Mouse (Mus musculus) embryonic facial prominence, embryonic 11.5 days (tissue): Measurements from ENCODE around the gene 1700092M07Rik. TPM values are rescaled to one million over a fixed set of nuclear protein-coding genes. Genes with fewer than 3 reads are reported as not detected.
"Not testable (repeated sequence)": the region's sequence is repeated elsewhere in the genome, so short reads cannot be mapped to it uniquely, and the experiment has no call there.

Source experiments
- ATAC-seq: fragments of 200-750 bp; cut with Nextera tagmentation; replicated peaks from 2 replicates; pipeline ENCODE4 v1.8.0; 2017; ENCODE audit warnings: low read depth; ENCODE audit not compliant: insufficient number of reproducible peaks, low FRiP score, low TSS enrichment
- DNase-seq: peaks from one replicate; pipeline ENCODE4 v3.0.0-alpha.2; 2015; ENCODE audit warnings: low spot score
- H3K27ac ChIP-seq: fragments of 300-500 bp; sonication (generic); replicated peaks from 2 replicates; pipeline ENCODE4 v1.5.1; 2014; ENCODE audit warnings: mild to moderate bottlenecking, low read depth, low read length, control low read depth
- H3K27me3 ChIP-seq: fragments of 300-500 bp; sonication (generic); 2 replicates; pipeline ENCODE4 v1.6.1; 2014; ENCODE audit warnings: mild to moderate bottlenecking, low read length, moderate library complexity, mixed read lengths; ENCODE audit not compliant: control insufficient read depth, insufficient read depth
- H3K36me3 ChIP-seq: fragments of 300-500 bp; sonication (generic); replicated peaks from 2 replicates; pipeline ENCODE4 v1.6.1; 2014; ENCODE audit warnings: low read depth, mild to moderate bottlenecking, low read length, moderate library complexity, mixed read lengths; ENCODE audit not compliant: control insufficient read depth, insufficient read depth
- H3K4me1 ChIP-seq: fragments of 300-500 bp; sonication (generic); 2 replicates; pipeline ENCODE4 v1.6.1; 2014; ENCODE audit warnings: low read length, mixed read lengths; ENCODE audit not compliant: control insufficient read depth, insufficient read depth
- H3K4me2 ChIP-seq: fragments of 300-500 bp; sonication (generic); 2 replicates; pipeline ENCODE4 v1.6.1; 2014; ENCODE audit warnings: low read depth, mild to moderate bottlenecking, control low read depth, low read length, moderate library complexity
- H3K4me3 ChIP-seq: fragments of 300-500 bp; sonication (generic); 2 replicates; pipeline ENCODE4 v1.5.1; 2014; ENCODE audit warnings: low read depth, low read length, control low read depth
- H3K9ac ChIP-seq: fragments of 300-500 bp; sonication (generic); replicated peaks from 2 replicates; pipeline ENCODE4 v1.6.1; 2014; ENCODE audit warnings: mild to moderate bottlenecking, control low read depth, low read length
- H3K9me3 ChIP-seq: fragments of 300-500 bp; sonication (generic); replicated peaks from 2 replicates; pipeline ENCODE4 v1.6.1; 2016; ENCODE audit warnings: mild to moderate bottlenecking, low read length, inconsistent platforms, mixed read lengths; ENCODE audit not compliant: control insufficient read depth
- WGBS: fragments of 180-500 bp; shearing (Covaris S2); extraction: QIAGEN DNeasy Blood & Tissue Kit; methylation state at CpG from one replicate; pipeline ENCODE4 v1.1.7; 2014; 5-methylcytosine and 5-hydroxymethylcytosine counted together
- polyA plus RNA-seq: library from polyadenylated mRNA; unstranded; fragments of >200 nt; fragmentation: Nextera tagmentation; extraction: Ambion mirVana; gene quantifications from 2 replicates; pipeline ENCODE4 v1.2.1, GENCODE M21; 2014

Gene 1700092M07Rik
- polyA plus RNA-seq, 1 experiment from 2014 or later, result 1.8 TPM

DNA sequence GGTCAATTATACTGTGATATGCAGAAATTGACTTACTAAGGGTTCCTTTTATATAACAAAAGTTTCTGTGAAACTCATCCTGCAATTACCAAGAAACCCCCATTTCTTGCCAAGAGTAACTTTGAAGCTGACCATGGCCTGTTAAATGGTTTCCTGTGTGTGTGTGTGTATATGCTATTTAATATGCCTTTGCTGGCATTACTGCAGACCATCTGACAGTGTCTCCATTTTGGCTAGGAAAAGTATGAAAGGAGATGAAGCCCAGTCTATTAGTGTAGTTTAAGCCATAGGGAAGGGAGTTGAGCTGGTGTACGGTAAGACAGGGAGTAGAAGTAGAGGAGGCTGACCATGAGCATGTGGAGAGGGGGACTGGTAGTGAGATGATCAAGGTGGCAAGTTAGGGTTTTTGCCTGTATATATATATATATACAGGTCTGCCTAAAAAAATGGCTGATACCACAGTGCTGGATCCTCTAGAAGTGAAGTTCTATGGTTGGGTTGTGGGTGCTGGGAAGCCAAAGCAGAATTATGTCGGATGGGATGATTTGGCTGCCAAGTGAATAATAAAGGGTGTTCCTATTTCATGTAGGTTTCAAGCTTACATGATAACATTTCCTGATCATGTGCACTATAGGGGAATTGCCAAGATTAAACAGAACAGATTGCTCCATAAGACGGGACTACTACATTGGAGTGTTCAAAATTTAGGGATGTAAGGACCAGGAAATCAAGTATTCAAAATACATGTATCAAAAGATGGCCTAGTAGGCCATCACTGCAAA is 13.7 kb upstream of the 1700092M07Rik start:
- no peaks in the 10 kb centered on the region for H3K27me3 ChIP-seq
- no peaks in the 10 kb centered on the region for H3K4me1 ChIP-seq
- H3K27ac ChIP-seq, result no peak overlapping the region; the same call in 1 of the 2 replicates
- no peaks in the 10 kb centered on the region for H3K9me3 ChIP-seq
- WGBS, result 18% methylated on average over 3 of the region's 3 CpGs
- no peak overlapping the region for H3K4me3 ChIP-seq
- no peak overlapping the region for H3K4me2 ChIP-seq
- ATAC-seq (no peak), DNase-seq (no peak)
- peaks cover 21% of the 10 kb centered on the region for H3K36me3 ChIP-seq
- no peak overlapping the region for H3K9ac ChIP-seq

DNA sequence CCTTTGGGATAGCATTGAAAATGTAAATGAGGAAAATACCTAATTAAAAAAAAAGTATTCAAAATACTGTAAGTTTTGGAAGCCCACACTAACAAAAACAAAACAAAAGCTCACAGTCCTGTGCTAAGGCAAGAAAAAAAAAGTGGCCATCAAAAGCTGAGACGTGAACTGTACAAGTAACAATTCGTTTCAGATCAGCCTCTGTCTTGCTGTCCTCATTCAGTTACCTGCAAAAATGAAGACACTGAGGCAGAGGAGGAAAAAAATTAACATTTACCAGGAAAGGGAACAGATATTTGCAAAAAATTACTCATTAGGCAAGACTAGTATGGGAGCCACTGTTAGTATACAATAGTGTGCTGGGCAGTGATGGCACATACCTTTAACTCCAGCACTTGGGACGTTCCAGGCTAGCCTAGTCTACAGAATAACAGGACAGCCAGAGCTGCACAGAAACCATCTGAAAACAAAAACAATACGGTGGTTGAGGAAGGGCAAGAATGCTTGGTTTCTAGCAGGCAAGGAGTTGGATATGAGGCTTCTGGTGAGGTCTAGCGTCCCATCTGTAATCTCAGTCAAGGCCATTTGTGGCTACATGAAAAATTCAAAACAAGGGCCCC is 12.9 kb upstream of the 1700092M07Rik start:
- Histone ChIP-seq H3K4me2 (no peak overlapping the region), H3K27me3 (no peaks in the 10 kb centered on the region), H3K36me3 (peaks cover 21% of the 10 kb centered on the region), H3K4me3 (no peak overlapping the region), H3K9ac (no peak overlapping the region), H3K27ac (no peak overlapping the region), H3K9me3 (no peaks in the 10 kb centered on the region), H3K4me1 (no peaks in the 10 kb centered on the region)
- no peak for ATAC-seq
- no peak for DNase-seq
- WGBS, result 25% methylated on average over 5 of the region's 5 CpGs

GRCm38 (mm10) chr19:8728335-8729099 is 12.0 kb upstream of the 1700092M07Rik start:
- H3K4me2 ChIP-seq, H3K27ac ChIP-seq, H3K9me3 ChIP-seq, H3K4me1 ChIP-seq, H3K9ac ChIP-seq, DNase-seq, H3K27me3 ChIP-seq, H3K4me3 ChIP-seq, ATAC-seq: not testable (repeated sequence)
- H3K36me3 ChIP-seq, result peaks cover 21% of the 10 kb centered on the region
- 53% methylated on average over 3 of the region's 3 CpGs for WGBS

- ATAC-seq (no peak), DNase-seq (no peak)
- H3K4me1 ChIP-seq, result no peaks in the 10 kb centered on the region
- H3K9ac ChIP-seq, result no peak overlapping the region
- WGBS, result 78% methylated on average over 3 of the region's 3 CpGs
- no peaks in the 10 kb centered on the region for H3K36me3 ChIP-seq
- no peak overlapping the region for H3K27ac ChIP-seq
- no peaks in the 10 kb centered on the region for H3K27me3 ChIP-seq
- H3K4me3 ChIP-seq, result no peak overlapping the region
- H3K4me2 ChIP-seq, result no peak overlapping the region
- no peaks in the 10 kb centered on the region for H3K9me3 ChIP-seq
These were observed 6.2 kb upstream of the 1700092M07Rik start for GRCm38 (mm10) chr19:8734334-8734733.

DNA sequence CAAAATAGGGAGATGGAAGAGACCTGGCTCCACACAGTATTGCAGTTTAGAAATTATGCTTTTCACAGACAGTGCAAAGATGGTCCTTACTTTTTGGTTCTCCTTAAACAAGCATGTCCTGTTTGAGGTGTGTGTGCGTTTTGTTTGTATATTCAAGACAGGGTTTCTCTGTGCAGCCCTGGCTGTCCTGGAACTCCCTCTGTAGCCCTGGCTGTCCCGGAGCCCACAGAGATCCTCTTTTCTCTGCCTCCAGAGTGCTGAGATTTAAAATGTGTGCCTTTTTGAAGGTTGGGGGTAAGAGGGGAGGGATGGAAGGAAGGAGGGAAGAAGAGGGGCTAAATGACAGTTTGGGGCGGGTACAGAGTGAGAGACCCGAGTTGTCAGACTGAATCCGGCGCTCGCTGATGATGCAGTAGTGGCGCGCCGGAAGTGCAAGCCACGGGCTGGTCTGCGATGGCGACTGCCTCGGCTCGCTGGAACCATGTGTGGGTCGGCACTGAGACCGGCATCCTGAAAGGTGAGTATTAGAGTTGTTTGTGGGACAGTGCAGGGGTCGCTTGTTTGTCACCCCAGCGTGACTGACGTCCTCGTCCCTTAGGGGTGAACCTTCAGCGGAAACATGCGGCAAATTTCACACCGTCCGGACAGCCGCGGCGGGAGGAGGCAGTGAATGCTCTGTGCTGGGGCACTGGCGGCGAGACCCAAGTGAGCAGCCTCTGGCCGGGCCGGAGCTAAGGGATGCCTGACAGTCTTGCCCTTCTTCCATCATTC is 4.9 kb upstream of the 1700092M07Rik start, which contains the start of gene Wdr74:
Wdr74 (plus strand) TSS at position 439 of the 771 bp plus-strand sequence.
- WGBS, result under 1% methylated on average over 32 of the region's 32 CpGs
- H3K27ac ChIP-seq, result peak within 1 kb of the TSS; percentile 32; the same call in 1 of the 2 replicates
- peak; percentile 83 for ATAC-seq

DNA sequence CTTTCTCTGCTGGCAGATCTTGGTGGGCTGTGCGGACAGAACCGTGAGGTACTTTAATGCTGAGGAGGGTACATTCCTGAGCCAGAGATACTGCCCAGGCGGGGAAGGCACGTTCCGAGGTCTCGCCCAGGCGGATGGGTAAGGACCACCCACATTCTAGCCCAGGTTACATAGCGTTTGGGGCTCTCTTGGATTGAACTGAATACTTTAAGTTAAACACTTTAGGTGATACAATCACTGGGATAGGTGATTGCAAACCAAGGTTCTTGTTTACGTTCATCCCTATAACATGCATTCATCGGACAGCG is 4.4 kb upstream of the 1700092M07Rik start:
- no peaks in the 10 kb centered on the region for H3K27me3 ChIP-seq
- H3K9ac ChIP-seq, result peak overlapping the region; percentile 79
- DNase-seq (no peak), ATAC-seq (peak; percentile 25; the same call in 1 of the 2 replicates)
- no peaks in the 10 kb centered on the region for H3K9me3 ChIP-seq
- H3K36me3 ChIP-seq, result no peaks in the 10 kb centered on the region; the same call in 1 of the 2 replicates
- 3% methylated on average over 11 of the region's 11 CpGs for WGBS
- peak overlapping the region; percentile 83 for H3K4me2 ChIP-seq
- no peak overlapping the region; the same call in 1 of the 2 replicates for H3K27ac ChIP-seq
- H3K4me1 ChIP-seq, result peaks cover 2% of the 10 kb centered on the region; the same call in 1 of the 2 replicates
- H3K4me3 ChIP-seq, result peak overlapping the region; percentile 92

More for the DNA sequence above, 4.9 kb upstream of the 1700092M07Rik start, which contains the start of gene Wdr74:
- Histone ChIP-seq H3K4me2 (peak within 1 kb of the TSS; percentile 83), H3K4me3 (peak within 1 kb of the TSS; percentile 92), H3K27me3 (no peaks in the 10 kb centered on the region), H3K4me1 (peaks cover 1% of the 10 kb centered on the region; the same call in 1 of the 2 replicates), H3K9ac (peak within 1 kb of the TSS; percentile 79), H3K9me3 (no peaks in the 10 kb centered on the region), H3K36me3 (no peaks in the 10 kb centered on the region; the same call in 1 of the 2 replicates)
- peak; percentile 96 for DNase-seq

GRCm38 (mm10) chr19:8738911-8739310 is 1.6 kb upstream of the 1700092M07Rik start:
- ATAC-seq, result no peak
- Histone ChIP-seq H3K9ac (no peak overlapping the region), H3K27ac (no peak overlapping the region), H3K27me3 (no peaks in the 10 kb centered on the region), H3K4me1 (peaks cover 2% of the 10 kb centered on the region; the same call in 1 of the 2 replicates), H3K9me3 (no peaks in the 10 kb centered on the region), H3K36me3 (no peaks in the 10 kb centered on the region; the same call in 1 of the 2 replicates), H3K4me2 (no peak overlapping the region), H3K4me3 (no peak overlapping the region)
- WGBS, result 91% methylated on average over 7 of the region's 7 CpGs
- DNase-seq, result no peak
